Mouse (Mus musculus): Measurements from ENCODE around the gene Twist2. TPM values are rescaled to one million over a fixed set of nuclear protein-coding genes. Genes with fewer than 3 reads are reported as not detected.

Gene Twist2
- polyA plus RNA-seq, 1 experiment from 2014 or later, result 2.7 TPM

DNA sequence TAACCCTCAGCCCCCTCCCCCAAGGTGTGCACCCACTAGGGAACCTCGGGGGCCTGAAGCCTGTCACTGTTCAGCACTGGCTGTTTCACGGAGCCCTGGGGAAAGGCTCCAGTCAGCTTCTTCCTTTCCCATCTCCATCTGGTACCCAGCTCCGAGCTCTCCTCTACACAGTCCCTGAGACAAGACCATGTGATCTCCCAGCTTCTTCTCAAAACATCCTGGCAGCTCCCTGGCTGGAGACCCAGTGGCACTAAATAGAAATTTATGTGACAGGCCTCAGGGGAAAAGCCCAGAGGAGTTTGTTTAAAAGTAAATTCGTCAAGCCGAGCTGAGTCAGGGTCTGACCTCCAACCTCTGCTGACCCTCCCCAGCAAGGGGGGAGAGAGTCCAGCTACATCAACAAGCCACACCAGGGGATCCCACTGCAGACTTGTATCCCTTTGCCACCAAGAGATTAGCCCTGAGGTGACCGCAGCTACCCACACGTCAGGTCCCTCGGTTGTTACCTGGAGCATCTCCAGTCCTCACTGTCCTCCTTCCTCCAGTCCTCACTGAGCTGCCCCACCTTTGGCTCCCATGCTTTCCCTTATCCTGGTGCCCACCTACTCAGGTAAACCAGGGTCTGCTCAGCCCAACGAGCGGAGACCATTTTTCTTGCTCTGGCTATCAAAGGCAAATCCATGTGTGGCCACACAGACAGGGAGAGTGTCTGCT is 72.5 kb downstream of the Twist2 start:
- no peak overlapping the region for H3K27ac ChIP-seq (ENCODE audit: low read depth, low read length)

DNA sequence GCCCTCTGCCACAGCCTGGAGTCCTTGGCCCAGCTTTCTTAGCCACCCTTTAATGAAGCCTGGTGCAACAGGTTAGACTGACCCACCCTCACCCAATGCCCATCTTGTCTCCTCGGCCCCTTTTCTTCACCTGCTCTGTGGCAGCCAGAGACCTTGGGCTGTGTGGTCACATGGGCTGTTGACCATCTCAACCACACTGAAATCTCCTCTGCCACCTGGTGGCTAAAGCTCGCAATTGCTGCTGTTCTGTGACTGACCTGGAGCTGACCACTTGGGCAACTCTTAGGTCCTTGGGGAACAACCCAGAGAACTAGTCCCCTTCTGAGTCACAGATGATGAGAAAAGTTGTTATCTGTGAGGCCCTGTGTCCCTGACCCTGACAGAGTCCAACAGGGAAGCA is 73.4 kb downstream of the Twist2 start:
- Histone ChIP-seq H3K4me1 (replicated peaks; ENCODE audit: control insufficient read depth, insufficient read depth, low read length) (no peaks in the 10 kb centered on the region), H3K4me3 (ENCODE audit: low read depth, low read length) (no peak overlapping the region), H3K27me3 (replicated peaks; ENCODE audit: control insufficient read depth, insufficient read depth, low read length) (no peaks in the 10 kb centered on the region), H3K9me3 (ENCODE audit: control insufficient read depth) (no peaks in the 10 kb centered on the region), H3K9ac (ENCODE audit: low read depth, low read length) (no peak overlapping the region), H3K4me2 (replicated peaks; ENCODE audit: low read depth) (no peak overlapping the region), H3K27ac (ENCODE audit: low read depth, low read length) (no peak overlapping the region), H3K36me3 (ENCODE audit: control insufficient read depth, insufficient read depth) (no peaks in the 10 kb centered on the region)
- 0 out of 2 replicates have a peak, but pooled peaks have one; percentile 31 for ATAC-seq
- peak; percentile 93 for TF ChIP-seq CTCF (IDR thresholded peaks at IDR 0.05; ENCODE audit: low read depth)
- 9% methylated on average over 2 of the region's 2 CpGs for WGBS

More for the DNA sequence above, 72.5 kb downstream of the Twist2 start:
- H3K4me3 ChIP-seq (ENCODE audit: low read depth, low read length), result no peak overlapping the region
- H3K27me3 ChIP-seq (replicated peaks; ENCODE audit: control insufficient read depth, insufficient read depth, low read length), result no peaks in the 10 kb centered on the region
- H3K9me3 ChIP-seq (ENCODE audit: control insufficient read depth), result no peaks in the 10 kb centered on the region
- H3K9ac ChIP-seq (ENCODE audit: low read depth, low read length), result no peak overlapping the region
- no peaks in the 10 kb centered on the region for H3K4me1 ChIP-seq (replicated peaks; ENCODE audit: control insufficient read depth, insufficient read depth, low read length)
- ATAC-seq, result no peak
- H3K36me3 ChIP-seq (ENCODE audit: control insufficient read depth, insufficient read depth), result no peaks in the 10 kb centered on the region
- no peak overlapping the region for H3K4me2 ChIP-seq (replicated peaks; ENCODE audit: low read depth)
- WGBS, result 64% methylated on average over 10 of the region's 10 CpGs
- TF ChIP-seq CTCF (IDR thresholded peaks at IDR 0.05; ENCODE audit: low read depth), result no peak

- 77% methylated on average over 7 of the region's 7 CpGs for WGBS
- H3K4me1 ChIP-seq (replicated peaks; ENCODE audit: control insufficient read depth, insufficient read depth, low read length), result no peaks in the 10 kb centered on the region
- H3K9ac ChIP-seq (ENCODE audit: low read depth, low read length), result no peak overlapping the region
- no peak overlapping the region for H3K4me2 ChIP-seq (replicated peaks; ENCODE audit: low read depth)
- no peaks in the 10 kb centered on the region for H3K27me3 ChIP-seq (replicated peaks; ENCODE audit: control insufficient read depth, insufficient read depth, low read length)
- TF ChIP-seq CTCF (IDR thresholded peaks at IDR 0.05; ENCODE audit: low read depth), result no peak
- no peaks in the 10 kb centered on the region for H3K9me3 ChIP-seq (ENCODE audit: control insufficient read depth)
- H3K27ac ChIP-seq (ENCODE audit: low read depth, low read length), result no peak overlapping the region
- no peaks in the 10 kb centered on the region for H3K36me3 ChIP-seq (ENCODE audit: control insufficient read depth, insufficient read depth)
- H3K4me3 ChIP-seq (ENCODE audit: low read depth, low read length), result no peak overlapping the region
- ATAC-seq, result peak; percentile 6; the same call in 1 of the 2 replicates
These were observed 73.9 kb downstream of the Twist2 start for GRCm38 (mm10) chr1:91875042-91875720.

DNA sequence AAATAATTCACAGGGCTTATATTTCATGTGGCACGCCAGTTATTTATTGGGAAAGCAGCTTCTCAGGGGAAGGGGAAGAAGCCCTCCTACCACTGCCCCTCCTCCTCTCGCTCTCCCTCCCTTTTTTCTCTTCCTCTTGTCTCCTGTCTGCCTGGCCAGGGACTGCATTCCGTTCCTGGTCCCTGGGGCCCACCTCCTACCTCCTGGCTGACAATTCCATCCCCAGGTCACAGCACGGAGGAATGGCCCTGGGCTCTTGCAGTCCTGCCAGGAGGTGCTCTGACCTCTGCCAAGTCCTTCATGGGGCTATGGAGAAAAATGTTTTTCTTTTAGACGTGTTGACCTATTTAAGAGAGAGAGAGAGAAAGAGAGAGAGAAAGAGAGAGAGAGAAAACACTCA is 77.4 kb downstream of the Twist2 start:
- H3K9me3 ChIP-seq (ENCODE audit: control insufficient read depth), result no peaks in the 10 kb centered on the region
- ATAC-seq, result no peak
- H3K9ac ChIP-seq (ENCODE audit: low read depth, low read length), result no peak overlapping the region
- H3K27me3 ChIP-seq (replicated peaks; ENCODE audit: control insufficient read depth, insufficient read depth, low read length), result no peaks in the 10 kb centered on the region
- H3K27ac ChIP-seq (ENCODE audit: low read depth, low read length), result no peak overlapping the region
- H3K36me3 ChIP-seq (ENCODE audit: control insufficient read depth, insufficient read depth), result no peaks in the 10 kb centered on the region
- no peaks in the 10 kb centered on the region for H3K4me1 ChIP-seq (replicated peaks; ENCODE audit: control insufficient read depth, insufficient read depth, low read length)
- H3K4me3 ChIP-seq (ENCODE audit: low read depth, low read length), result no peak overlapping the region
- H3K4me2 ChIP-seq (replicated peaks; ENCODE audit: low read depth), result no peak overlapping the region
- no peak for TF ChIP-seq CTCF (IDR thresholded peaks at IDR 0.05; ENCODE audit: low read depth)
- 46% methylated on average over 5 of the region's 5 CpGs for WGBS

DNA sequence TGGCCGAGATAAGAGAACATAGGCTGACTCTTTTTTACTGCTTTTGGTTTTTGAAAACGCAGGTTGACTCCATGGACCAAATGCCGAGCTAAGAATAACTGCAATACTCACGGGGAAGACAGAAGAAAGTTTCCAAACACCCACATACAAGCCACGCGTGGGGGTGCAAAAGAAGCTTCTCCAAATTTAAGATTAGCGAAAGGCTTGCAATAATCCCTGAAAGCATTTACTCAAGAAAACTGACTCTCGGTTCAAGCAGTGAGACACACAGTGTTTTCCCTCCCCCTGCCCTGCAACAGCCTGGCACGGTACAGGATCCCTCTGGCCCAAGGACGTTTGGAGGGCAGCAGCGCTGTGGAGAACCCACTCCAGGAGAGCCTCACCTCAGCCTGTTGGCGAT is 78.9 kb downstream of the Twist2 start:
- Histone ChIP-seq H3K9me3 (ENCODE audit: control insufficient read depth) (no peaks in the 10 kb centered on the region), H3K36me3 (ENCODE audit: control insufficient read depth, insufficient read depth) (no peaks in the 10 kb centered on the region), H3K4me3 (ENCODE audit: low read depth, low read length) (no peak overlapping the region), H3K27me3 (replicated peaks; ENCODE audit: control insufficient read depth, insufficient read depth, low read length) (no peaks in the 10 kb centered on the region), H3K9ac (ENCODE audit: low read depth, low read length) (no peak overlapping the region), H3K4me2 (replicated peaks; ENCODE audit: low read depth) (no peak overlapping the region), H3K4me1 (replicated peaks; ENCODE audit: control insufficient read depth, insufficient read depth, low read length) (no peaks in the 10 kb centered on the region), H3K27ac (ENCODE audit: low read depth, low read length) (no peak overlapping the region)
- ATAC-seq, result no peak
- no peak for TF ChIP-seq CTCF (IDR thresholded peaks at IDR 0.05; ENCODE audit: low read depth)
- WGBS, result 85% methylated on average over 12 of the region's 12 CpGs

GRCm38 (mm10) chr1:91880899-91881298 is 79.6 kb downstream of the Twist2 start:
- no peak for ATAC-seq
- Histone ChIP-seq H3K36me3 (ENCODE audit: control insufficient read depth, insufficient read depth) (no peaks in the 10 kb centered on the region), H3K4me1 (replicated peaks; ENCODE audit: control insufficient read depth, insufficient read depth, low read length) (no peaks in the 10 kb centered on the region), H3K4me3 (ENCODE audit: low read depth, low read length) (no peak overlapping the region), H3K9ac (ENCODE audit: low read depth, low read length) (no peak overlapping the region), H3K27me3 (replicated peaks; ENCODE audit: control insufficient read depth, insufficient read depth, low read length) (no peaks in the 10 kb centered on the region), H3K27ac (ENCODE audit: low read depth, low read length) (no peak overlapping the region), H3K4me2 (replicated peaks; ENCODE audit: low read depth) (no peak overlapping the region), H3K9me3 (ENCODE audit: control insufficient read depth) (no peaks in the 10 kb centered on the region)
- 56% methylated on average over 8 of the region's 8 CpGs for WGBS
- TF ChIP-seq CTCF (IDR thresholded peaks at IDR 0.05; ENCODE audit: low read depth), result no peak
